Mouse (Mus musculus) spleen, adult 18-20 months (tissue): ENCODE results near the gene Prdx5.
A peak's percentile ranks its signal among the peaks of the same experiment; 100 is the strongest.

Experiments
- DNase-seq, 2 experiments: peaks; one replicate each; pipeline ENCODE4 v3.0.0; 2022; ENCODE audit warnings: mixed read lengths in 2 of 2

The Prdx5 gene

DNA sequence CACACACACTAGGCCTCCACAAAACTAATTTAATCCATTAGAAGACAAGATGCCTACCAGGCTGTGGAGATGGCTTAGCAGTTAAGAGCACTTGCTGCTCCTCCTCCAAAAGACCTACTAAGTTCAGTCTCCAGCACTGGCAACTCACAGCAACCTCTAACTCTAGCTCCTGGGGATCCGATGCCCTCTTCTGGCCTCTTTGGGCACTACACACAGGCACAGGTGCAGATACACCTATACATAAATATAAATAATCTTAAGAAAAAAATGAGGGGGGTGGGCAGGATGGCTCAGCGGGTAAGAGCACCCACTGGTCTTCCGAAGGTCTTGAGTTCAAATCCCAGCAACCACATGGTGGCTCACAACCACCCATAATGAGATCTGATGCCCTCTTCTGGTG is 26.4 kb upstream of the Prdx5 start:
- no peak for DNase-seq

DNA sequence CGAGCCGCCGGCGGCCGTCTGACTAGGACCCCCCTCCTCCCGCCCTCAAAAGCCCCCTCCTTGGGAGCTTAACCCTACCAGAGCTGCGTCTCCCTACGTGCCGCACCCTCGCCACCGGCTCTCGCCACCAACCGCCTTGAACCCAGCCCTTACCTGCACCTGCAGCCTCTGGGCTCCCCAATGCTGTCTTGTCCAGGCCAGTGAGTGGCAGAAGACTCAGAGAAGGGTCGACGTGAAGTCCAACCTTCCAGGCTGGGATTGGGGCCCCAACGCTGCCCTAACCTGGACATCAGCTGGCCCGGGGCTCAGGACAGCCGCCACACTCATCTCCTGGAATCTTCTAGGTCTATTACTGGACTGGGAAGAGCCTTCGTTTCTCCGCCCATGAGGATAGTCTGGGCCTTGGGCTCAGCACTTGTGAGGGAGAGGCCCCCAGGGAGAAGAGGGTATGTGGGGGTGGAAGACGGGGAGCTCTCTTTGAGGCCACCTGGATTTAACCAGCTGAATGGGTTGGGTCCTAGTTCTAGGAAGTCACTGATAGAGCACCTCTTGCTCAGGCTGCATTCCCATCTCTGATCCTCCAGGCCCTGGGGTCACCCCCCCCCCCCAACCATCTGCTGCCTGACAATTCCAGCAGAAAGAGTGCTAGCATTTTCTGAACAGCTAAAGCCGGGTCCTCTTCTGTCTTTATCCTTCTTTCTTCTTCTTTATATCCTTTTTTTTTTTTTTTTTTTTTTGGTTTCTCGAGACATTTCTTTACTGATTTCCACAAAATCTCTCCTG is 24.5 kb upstream of the Prdx5 start, which contains the start of gene Kcnk4:
Gene Kcnk4 (minus strand): TSS at position 321 of the 783 bp plus-strand sequence.
- DNase-seq = no peak

DNA sequence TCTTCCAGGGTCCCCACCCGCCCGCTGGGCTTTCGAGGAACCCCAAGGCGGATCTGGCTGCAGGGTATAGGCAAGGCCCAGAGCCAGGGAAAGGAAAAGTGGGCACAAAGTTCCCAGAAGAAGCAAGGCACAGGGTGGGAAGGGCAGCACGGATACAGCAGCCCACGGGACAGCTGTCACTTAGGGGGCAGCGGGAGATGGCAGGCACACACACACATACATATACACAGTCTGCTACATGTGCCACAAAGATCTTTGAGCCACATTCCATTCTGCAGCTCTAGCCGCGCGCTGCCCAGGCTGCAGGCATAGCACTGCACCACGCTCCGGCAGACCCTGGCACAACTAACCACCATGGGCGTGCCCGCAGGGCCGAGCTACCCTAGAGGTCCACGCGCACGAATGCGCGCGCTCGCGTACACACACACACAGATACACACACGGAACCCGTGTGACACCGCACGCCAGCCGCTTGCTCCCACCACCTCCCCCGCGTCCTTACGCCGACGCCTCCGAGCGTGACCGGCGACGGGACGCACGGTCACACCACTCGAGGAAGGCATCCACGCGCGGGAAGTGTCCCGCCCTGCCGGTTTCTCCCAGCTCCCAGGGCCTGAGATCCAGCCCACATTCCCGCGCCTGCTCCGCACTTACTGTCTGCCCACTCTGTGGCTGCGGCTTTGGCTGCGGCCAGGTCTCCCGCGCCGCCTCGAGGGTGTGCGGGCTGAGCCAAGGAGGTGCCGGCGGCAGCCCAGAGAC is 23.7 kb upstream of the Prdx5 start:
- DNase-seq = no peak

DNA sequence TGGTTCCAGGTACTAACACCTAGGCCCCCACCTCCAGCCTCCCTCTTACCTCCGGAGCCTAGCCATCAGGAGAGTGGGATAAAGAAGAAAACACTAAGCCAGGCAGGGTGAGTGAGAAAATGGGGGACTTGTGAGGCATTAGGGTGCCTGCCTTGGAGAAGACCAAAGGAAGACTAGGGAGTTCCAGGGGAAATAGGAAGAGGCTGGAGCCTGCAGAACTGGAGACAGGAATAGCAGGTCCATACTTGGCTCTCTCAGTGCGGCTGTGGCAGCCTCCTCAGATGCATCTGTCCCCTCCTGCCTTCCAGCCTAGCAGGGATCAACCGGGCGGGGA is 23.2 kb upstream of the Prdx5 start:
- no peak for DNase-seq

DNA sequence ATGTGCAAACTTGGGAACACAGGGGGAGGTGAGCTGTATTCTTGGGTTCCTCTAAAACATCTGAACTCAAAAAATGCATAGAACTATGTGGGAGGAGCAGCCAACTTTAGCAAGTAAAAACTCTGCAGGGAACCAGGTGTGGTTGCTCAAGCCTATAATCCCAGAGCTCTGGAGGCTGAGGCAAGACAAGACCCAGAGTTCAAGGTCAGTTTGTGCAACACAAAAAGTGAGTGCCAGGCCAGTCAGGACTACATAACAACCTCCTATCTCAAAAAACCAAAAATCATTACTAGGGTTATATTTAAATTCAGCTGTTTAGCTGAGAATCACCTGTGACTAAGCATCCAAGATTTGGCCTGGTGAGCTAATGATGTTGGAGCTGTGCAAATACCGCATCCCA is 22.1 kb upstream of the Prdx5 start:
- DNase-seq = no peak

DNA sequence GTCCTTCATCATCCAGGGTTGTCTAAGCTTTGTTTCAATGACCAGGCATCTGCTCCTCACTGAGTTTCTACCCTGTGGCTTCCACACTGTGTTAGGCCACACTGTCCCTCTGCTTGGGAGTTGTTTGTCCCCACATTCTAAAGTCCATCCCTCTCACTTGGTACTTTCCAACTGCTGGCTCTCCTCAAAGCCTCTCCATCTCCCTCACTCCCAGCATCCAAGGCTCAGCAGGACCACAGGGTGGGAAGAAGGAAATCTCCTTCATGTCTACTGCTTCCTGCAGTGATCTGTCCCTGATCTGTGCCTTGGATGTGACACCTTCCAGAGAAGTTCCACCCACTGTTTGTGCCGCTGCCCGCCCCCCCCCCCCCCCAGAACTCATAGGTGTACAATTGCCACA is 21.1 kb upstream of the Prdx5 start:
- no peak for DNase-seq

DNA sequence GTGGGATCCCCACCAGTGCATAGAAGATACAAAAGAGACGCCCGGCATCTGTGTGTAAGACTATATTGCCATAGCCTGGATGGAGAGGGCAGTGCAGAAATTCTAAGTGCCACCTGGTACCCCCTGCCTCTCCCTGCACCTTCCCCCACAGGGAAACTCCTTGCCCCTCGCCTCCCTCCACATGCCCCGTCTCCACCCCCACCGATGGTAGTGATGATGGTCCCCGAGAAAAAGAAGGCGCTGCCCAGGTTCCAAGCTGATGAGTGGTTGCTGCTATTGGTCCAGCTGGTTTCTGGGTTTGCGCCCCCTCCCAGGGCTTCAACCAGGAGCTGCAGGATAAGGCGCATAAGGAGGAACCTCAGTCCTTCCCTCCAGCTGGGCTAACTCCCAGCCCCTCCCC is 18.2 kb upstream of the Prdx5 start:
- no peak for DNase-seq

DNA sequence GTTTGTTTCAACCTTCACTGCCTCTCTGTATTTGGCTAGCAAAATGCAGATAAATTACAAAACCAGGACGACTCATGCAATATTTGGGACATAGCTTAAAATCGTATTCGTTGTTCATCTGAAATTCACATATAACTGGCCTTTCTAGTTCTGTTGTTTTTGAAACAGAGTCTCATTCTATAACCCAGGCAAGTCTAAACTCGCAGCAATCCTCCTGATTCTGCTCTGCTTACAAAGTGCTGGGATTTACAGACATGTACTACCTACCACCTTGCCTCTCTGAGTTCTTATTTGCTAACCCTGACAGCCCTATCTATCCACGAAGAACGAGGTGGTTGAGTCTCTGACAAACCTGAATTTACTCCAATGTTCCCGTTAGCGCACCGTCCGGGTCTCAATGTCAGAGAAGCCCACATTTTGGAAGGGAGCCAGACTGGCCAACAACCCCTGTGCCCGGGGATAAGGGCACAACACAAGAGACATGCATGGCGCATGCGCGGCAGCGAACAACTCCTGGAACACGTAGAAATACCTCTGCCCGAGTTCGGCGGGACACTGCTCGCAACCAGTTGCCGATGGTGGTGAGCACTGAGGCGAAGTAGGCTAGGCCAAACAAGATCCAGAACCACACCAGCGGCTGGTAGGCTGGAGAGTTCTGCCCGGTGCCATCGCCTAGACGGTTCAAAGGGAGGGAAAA is 16.8 kb upstream of the Prdx5 start:
- DNase-seq = no peak

DNA sequence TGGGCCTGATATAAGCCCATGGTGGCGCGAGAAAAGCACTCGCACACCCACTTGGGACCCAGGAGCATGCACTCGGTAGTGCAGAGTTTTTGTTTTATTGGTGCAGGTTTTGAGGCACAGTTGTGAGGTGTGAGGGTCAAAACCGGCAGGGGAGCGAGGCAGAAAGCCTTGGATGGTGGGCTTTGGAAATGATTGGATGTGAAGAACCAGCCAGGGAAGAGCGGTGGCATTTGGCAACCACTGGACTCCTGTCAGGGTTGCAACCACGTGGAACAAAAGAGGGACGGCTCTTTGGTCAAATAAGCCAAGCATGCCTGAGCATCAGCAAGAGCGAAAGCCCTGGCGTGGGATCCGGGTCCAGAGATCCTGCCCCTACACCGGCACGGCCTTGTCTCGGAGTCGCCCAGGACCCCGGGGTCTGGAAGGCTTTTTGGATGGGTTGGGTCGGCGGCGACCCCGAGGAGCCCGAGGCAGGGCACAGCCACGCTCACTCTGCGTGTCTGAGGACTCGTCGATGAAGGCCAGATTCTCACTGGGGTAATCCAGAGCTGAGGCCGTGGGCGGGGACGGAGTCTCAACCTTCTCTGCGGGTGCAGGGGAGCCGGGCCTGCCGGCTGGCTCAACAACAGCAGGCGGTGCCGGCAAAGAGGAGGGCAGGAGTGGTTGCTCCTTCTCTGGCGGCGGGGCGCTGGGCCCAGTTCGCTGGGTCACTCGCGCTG is 15.9 kb upstream of the Prdx5 start:
- DNase-seq = no peak

DNA sequence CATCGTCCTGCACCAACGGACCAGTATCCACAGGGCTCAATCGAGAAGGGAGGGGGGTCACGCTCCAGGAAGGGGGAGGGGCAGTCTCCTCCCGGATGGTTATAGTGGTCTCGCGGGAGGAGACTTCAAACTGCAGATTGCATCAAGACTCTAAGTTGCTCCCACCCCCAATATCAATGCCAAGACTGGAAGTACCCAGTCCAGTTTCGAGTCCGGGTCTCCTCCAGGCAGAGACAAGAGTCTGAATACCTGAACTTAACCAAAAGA is 15.3 kb upstream of the Prdx5 start, which contains the start of gene Catsperz:
Gene Catsperz (minus strand): TSS at position 74 of the 267 bp plus-strand sequence.
- no peak for DNase-seq

DNA sequence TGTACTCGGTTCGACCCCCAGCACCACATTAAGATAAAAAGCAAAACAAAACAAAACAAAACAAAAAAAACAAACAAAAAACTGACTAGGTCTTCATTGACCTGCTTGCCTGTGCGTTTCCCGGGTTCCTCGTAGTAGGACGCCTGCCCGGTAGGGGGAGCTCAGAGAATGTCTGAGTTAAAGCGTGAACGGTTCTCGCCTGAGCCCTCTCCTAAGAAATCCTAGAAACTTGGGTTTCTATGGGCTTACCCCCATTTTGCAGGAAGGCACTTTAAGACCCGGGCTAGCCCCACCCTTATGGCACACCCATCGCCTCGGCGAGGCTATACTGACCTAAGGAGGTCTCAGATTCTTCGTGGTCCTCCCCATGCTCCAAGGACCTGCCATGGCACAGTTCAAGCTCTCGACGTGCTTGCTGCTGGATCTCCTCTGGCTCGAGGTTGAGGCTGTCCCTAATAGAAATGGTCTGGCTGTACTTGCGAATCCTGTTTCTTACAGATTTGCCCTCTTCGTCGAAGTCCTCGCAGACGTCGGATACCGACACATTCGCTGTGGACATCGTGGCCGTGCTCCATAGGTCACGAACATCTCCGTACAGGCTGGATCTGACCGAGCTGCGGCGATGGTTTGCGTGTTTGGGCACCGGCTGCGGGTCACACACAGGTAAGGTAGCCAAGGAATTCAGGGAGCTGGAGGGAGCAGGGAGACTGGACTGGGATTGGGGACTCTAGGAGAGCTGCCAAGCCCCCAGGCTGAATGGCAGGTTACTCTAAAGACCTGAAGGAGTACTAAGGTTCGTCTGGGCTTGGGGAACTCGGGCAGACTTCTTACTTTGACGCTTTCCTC is 14.8 kb upstream of the Prdx5 start:
- DNase-seq = peak; percentile 68 to 91

DNA sequence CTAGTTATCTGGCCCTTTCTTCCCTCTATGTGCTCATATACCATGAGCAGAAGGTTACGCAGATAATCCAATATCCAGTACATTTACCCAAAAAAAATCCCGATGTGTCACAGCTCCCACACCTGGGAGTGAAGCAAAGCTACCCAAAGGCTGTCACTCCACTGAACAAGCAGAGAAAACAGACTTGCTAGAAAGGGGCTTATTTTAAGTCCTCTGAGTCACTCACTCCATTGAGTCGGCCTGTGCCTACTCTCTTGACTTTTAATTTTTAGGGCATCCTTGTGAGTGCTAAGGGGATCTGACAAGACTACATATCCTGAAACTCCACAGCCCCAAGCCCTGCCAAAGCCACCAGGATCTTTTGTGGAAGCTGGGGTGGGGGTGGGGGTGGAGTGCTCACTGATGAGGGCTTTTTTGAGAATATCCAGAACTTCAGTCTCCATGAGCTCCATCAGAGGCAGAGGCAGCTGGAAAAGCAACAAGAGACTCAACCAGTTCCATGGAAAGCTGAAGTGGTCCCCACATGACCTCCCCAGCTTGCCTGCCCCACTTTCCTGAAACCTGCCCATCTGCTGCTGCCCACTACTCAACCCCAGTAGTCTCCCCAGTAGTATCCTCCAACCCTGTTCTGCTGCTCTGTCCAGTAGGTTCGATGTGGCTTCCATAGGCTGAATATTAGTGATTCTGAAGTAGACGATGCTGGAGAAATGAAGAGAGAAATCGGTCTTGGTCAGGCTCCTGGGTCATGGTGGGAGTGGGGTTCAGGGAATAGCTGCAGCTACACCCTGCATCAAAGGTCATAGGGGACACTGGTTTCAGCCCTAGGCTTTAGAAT is 13.2 kb upstream of the Prdx5 start:
- DNase-seq = no peak

DNA sequence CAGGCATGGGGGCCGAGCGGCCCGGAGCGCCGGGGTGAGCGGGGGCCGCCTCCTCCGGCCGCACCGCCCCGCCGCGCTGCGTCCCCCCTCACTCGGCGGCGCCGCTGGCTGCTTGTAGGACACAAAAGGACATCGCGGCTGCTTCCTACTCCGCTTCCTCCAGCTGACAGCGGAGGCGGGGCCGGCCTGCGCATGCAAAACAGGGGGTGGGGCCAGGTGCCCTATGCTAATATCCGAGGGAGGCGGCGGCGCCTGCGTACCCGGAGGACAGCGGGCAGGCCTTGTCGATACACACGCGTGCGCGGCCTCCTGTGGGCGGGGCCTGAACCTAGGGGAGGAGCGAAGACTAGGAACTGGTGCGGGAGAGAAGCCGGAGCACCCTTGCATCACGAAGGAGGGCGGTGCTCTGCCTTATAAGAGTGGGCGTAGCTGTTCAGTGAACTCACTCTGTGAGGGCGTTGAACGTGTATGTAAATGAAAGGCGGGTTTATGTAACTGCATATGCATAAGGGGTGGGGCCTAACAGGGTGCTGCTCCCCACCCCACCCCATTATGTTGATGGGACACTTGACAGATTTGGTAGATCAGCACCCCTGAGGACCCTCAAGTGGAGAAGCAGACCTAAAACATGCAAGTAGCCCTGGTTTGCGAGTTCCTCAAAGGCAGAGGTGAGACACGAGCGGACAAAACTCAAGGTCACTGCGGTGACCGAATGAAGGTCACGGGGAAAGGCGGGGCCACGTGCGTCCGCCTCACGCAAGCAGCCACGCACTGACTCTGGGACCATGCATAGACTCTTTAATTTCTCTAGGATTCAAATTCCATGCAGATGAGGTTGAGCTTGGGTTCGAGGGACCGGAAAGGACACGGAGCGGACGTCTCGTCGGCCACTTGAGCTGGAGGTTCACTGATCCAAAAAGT is 12.0 kb upstream of the Prdx5 start, which contains the start of gene Esrra:
Gene Esrra (minus strand): TSS at position 167 of the 921 bp plus-strand sequence.
- peak; percentile 100 for DNase-seq

DNA sequence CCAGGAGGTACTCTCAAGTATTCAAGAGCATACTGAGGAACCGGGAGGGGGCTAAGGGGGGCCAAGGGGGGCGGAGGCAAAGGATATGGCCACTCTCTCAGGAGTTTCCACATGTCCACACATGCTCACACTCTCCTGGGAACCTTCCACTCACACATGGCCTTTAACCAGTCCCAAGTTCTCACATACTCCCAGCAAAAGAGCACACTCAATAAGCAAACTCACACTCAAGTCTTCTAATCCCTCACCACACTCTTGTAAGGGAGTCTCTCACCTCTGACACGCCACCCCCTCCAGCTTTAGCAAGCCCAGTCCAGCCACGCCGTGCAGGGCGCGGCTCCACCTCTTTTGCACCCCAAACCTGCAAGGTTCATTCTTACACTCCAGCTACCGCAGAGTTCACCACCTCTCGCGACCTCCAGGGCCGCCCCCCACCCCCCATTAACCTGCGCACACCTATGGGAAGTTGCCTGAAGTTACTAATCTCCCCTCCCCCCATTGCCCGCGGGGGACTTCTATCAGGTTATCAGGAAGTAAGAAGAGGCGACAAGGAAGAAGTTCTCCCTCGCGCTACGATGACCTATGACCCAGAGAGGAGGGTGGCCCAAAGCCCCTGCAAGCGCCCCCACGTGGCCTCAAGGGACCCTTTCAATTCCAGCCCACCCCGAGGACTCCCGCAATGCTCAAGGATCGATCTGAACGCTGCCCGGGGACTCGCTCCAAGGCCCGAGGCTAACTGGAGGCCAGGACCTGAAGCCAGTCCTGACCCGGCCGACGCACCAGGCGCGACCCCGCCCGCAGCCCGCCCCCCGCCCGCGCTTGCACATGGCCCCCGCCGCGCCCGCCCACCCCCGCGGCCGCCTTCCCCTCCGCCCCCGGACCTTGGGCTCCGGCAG is 11.1 kb upstream of the Prdx5 start:
- peak; percentile 58 to 68 for DNase-seq

DNA sequence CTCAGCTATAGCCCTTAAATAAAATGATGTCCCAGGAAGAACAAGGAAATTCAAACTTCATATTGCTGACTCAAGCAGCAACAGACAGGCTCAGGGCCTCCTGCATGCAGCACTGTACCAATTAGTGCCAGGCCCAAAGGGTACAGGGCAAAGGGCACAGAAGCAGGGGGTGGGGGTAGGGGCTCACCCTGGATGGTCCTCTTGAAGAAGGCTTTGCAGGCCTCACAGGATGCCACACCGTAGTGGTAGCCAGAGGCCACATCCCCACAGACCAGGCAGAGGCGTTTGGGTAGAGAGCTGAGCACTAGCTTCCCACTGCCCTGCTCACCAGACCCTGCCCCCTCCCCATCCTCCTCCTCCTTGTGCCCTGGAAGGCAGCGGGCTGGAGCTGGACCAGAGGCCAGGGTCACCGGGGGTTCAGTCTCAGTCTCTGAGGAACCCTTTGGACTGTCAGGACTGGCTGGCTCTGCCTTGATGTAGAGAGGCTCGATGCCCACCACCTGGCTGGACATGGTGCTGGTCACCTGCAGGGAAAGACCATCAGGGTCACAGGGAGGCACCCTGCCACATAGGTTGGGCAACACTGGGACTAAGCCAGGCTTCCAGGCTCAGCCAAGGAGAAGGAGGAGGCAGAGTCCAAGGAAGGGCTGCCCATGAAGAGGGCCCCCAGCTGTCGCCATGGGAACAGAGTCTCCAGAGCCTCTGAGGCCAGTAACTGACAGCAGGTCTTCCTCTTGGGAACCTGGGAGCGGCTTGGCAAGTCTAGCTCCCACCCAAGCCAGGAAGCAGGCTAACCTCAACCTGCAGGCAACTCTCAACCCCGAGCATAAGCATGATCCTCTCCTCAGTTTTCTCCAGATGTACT is 10.2 kb upstream of the Prdx5 start:
- DNase-seq = no peak

DNA sequence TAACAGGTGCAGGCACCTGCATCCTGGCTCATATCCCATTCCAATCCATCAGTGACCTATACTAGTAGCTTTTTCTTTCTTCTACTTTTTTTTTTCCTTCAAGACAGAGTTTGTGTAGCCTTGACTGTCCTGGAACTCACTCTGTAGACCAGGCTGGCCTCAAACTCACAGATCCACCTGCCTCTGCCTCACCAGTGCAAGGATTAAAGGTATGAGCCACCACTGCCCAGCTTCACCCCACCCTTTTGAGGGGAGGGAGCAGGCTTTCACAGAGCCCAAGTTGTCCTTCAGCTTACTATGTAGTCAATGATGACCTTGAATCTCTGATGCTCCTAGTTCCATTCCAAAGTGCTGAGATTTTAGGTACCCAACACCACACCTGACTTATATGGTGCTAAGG is 9.5 kb upstream of the Prdx5 start:
- no peak for DNase-seq

DNA sequence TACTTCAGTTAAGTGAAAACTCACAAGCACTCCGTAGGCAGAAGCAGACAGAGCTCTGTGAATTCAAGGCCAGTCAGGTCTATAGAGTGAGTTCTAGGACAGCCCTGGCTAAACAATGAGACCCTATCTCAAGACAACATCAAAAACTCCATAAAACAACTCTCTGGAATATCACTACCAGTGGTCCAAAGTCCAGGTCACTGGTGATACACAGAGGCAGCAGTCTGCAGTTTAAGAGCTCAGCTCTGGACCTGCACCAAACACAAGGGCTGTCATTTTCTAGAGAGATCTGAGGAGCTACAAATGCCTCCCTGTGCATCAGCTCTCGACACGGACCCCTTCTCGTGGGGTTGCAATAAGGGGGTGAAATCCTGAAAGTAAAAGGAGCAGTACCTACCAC is 8.4 kb upstream of the Prdx5 start:
- DNase-seq = no peak

DNA sequence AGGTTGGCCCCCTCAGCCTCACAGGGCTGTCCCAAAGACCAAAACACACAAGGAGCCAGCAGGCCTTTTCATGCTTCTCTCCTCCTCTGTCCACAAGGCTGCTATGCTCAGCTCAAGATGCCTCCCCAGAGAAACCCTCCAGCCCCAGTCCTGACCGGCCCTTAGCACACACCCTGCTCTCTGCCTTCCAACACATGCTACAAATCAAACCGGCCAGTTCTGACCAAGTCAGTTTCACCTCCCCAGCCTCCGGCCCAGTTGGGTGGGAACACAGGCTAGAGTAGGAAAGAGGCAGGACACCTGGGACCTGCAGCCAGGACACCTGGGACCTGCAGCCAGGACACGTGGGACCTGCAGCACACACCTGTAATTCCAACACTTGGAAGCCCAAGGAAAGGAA is 6.6 kb upstream of the Prdx5 start:
- no peak for DNase-seq
